Mouse (Mus musculus) thymus, postnatal 0 days (tissue): ENCODE measurements around the gene Robo2. TPM values are rescaled to one million over a fixed set of nuclear protein-coding genes. Genes with fewer than 3 reads are reported as not detected.

Experiments used
- DNase-seq: peaks from one replicate; pipeline ENCODE4 v3.0.0-alpha.2; 2015; ENCODE audit warnings: low spot score
- polyA plus RNA-seq: library from polyadenylated mRNA; unstranded; fragments of >200 nt; fragmentation: Nextera tagmentation; extraction: Ambion mirVana; gene quantifications from 2 replicates; pipeline ENCODE4 v1.2.1, GENCODE M21; 2015

The Robo2 gene
- 1.7 TPM in 2 replicates for polyA plus RNA-seq

DNA sequence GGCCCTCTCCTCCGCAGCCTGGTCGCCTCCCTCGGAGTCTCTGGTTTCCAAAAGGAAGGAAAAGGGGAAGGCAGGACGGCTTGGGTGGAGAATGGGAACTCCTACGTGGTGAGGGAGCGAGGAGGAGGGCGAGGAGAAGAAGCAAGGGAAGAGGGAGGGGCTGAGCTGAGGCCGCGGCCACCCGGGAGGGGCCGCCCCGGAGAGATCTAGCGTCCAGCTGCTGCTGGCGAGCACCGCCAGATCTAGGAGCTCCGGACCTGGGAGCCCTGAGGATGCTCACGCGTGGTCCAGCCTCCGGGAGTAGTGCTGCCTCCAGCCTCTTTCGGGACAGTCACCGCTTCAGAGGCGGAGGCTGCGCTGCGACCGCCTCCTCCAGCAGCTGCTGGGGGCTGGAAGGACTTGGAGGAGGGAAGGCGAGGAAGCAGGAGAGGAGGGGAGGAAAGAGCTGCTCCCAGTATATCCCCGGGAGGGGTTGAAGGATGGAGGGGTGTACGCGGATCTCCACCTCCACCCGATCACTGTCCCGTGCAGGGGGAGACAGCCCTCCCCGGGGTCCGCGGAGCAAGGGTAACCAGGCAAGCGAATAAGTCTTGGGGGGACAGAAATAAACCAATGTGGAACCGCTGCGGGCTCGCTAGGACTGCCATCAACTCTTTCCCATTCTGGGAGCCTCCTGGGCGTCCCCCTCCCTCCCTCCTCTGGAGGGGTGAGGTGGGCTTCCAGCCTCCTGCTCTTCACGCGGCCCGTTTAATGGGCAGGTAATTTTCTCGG is at the start of gene Robo2:
Robo2 (minus strand) TSS at position 345 of the 771 bp plus-strand sequence.
- DNase-seq: no peak

GRCm38 (mm10) chr16:74458138-74458537 is 46.5 kb upstream of the Robo2 start:
- no peak for DNase-seq

GRCm38 (mm10) chr16:74457736-74458135 is 46.1 kb upstream of the Robo2 start:
- DNase-seq: no peak

GRCm38 (mm10) chr16:74456808-74457470 is 45.3 kb upstream of the Robo2 start:
- DNase-seq: no peak

DNA sequence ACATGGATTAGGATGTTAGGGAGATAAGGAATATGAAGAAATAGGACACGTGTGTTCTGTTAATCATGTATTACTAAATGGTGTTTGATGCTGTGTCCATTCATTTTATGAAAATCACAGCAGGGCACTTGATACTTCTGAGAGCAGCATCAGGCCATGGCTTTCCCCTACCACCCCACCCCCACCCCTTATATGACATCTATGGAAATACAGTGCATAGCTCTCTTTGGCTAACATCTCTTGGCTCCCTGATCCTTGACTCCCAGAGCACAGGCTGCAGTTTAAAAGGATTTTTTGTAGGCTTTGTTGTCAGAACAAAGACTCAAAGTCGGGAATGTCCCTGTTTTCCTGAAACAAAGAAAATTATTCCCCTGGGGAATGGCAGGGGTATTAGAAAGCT is 43.6 kb upstream of the Robo2 start:
- DNase-seq: no peak

- no peak for DNase-seq
These were observed 36.4 kb upstream of the Robo2 start for GRCm38 (mm10) chr16:74448025-74448424.

DNA sequence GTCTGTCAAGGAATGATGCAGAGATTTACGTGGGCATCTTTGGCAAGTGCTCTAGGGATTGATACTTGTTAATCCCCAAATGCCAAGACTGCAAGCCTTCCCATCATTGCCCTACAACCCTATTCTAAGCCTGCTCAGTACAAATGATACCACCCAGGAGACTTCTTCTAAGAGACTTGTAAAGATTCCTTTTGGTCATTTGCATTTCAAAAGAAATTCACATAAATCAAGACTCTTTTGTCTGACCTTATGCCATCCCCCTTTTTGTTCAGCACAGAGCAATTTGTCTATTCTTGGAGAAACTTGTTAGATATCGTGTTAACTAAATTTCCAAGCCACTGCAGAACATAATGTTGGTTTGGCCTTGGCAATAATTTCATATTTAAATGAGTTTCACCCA is 15.4 kb upstream of the Robo2 start:
- DNase-seq: no peak

DNA sequence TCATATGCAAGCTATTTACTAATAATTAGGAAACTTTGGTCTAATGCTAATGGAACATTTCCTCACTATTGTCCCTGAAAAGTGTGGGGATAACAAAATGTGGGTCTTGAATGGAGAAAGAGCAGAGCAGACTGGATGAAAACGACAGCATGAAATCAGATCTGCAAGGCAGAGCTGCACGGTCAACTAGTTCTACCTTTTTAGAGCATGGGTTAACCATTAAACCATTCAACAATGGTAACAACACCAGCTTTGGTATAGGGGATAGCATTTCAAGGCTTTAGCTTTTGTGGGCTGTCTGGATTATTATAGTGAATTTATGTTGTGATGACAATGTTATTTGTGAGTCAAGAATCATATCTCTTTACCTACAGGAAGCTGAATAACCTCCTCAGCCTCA is 8.7 kb upstream of the Robo2 start:
- DNase-seq: no peak

DNA sequence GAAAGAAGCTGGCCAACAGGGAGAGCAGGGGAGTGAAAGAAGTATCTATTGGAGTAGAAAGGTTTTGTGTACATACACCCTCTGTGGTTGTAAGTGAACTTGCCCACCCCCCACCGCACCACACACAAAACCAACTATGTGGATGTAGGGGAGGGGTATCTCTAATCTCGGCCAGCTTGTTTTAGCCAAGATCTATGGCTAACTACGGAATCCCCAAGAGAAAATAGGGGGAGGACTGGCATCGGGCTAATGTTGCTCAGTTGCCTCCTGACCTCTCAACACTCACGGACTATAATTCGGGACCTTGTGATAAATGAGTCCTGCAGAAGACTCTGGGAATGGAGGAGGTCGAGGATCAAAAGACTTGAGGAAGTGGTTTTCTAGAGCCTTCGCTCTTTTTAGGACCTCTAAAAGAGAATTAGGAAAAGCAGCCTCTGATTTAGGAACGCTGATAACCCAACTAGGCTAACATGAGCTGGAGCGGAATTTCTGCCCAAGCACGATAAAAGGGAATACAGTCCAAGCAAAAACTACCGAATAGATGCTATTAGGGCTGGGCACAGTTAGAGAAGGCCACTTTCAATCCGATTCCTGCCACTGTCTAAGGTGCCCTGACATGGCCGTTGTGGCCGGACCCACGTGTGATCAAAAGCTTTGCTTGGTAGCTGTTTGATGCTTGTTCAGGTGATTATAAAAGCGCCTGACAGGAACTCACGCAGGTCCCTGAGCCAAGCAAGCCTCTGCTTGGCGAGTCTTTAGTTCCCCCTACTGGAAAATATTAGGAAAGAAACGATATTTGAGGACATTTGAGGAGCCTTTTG is 1.1 kb upstream of the Robo2 start:
- no peak for DNase-seq

DNA sequence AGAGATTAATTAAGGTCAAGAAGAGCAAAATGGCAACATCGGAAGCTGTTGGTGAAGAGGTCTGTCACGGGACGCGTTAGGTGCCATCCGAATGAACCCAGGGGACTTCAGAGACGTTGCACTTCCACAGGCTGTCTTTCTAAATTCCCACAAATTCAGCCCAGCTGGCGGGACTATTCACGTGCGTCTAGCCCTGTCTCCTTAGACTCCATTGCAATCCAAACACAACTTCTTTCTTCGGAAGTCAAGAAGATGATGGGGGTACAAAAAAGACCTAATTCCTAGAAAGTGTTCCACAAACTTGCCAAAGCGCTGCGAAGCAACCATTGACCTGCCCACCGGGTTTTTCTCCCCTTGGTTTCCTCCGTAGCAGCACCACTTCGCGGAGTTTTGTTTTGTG is 604 bp downstream of the Robo2 start:
- DNase-seq: no peak

GRCm38 (mm10) chr16:74410125-74410524 is 1.5 kb downstream of the Robo2 start:
- no peak for DNase-seq

DNA sequence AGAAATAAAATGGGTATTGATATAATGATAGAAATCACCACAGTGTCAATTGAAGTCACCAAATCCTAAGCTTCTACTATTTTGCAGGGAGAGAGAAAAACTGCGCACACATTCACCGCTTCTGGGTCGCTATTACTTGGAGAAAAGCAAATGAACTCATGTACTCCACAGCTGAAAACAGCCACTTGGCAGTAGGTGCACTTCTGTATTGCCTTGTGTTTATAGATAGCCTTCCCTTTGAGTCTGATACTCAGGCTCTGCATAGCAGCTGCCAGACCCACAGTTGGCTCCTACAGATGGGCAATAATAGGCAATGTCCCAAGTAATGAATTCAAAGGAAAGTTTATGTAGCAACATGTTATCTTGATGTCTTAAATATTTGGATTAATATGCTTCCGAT is 2.1 kb downstream of the Robo2 start:
- no peak for DNase-seq

DNA sequence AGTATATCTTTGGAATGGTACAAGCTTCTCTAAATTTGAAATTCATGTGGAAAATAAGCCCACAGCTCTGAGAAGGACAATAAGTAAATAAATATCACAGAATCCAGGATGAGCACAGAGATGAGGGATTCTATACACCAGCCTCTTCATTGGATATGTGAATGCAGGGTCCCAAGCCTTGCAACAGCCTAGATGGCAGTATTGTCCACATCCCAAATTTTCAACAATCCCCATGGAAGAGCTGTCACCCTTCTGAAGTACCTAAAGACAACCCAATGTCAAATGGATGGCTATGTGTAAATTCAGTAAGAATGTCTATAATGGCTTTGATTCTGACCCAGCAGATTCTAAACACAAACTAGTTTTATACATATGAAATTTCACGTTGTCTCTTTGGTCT is 3.1 kb downstream of the Robo2 start:
- no peak for DNase-seq

GRCm38 (mm10) chr16:74397291-74397690 is 14.3 kb downstream of the Robo2 start:
- DNase-seq: no peak

DNA sequence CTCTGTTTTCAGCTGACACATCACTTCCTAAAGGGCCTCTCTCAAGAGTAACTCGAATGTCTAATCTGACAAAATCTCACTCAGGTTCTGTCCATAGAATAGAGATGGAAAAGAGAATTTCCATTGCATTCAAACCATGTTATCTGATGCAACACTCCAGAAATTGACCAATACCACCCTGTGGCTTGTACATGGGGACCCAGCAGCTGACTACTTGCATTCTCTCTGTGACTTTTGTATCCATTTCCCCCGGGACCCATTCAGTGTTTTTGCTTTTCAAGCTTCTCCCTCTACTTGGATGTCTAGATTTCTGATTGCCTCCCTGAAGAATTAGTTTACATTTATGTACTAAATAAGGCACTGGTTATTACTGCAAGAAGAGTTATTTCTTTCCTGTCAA is 15.9 kb downstream of the Robo2 start:
- no peak for DNase-seq

GRCm38 (mm10) chr16:74379458-74379857 is 32.2 kb downstream of the Robo2 start:
- no peak for DNase-seq

GRCm38 (mm10) chr16:74375342-74375940 is 36.2 kb downstream of the Robo2 start:
- no peak for DNase-seq

DNA sequence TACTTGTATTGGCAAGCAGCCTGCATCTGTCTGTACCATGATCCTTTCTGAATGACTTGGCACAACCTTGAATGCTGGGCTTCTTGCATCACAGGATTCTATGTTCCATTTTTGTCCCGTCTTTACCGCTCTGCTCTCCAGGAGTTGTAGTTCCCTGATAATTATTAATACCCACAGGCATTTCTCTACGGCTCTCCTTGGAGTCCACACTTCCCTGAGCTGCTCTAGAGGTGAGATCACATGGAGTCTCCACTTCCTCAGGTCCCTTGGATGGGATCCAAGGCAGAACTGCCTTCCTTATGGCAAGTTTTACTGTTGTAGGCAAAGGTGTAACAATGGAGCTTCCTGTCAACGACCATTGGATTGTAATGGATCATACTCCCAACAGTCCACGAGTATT is 37.1 kb downstream of the Robo2 start:
- no peak for DNase-seq

- no peak for DNase-seq
These were observed 38.2 kb downstream of the Robo2 start for GRCm38 (mm10) chr16:74373407-74373806.

DNA sequence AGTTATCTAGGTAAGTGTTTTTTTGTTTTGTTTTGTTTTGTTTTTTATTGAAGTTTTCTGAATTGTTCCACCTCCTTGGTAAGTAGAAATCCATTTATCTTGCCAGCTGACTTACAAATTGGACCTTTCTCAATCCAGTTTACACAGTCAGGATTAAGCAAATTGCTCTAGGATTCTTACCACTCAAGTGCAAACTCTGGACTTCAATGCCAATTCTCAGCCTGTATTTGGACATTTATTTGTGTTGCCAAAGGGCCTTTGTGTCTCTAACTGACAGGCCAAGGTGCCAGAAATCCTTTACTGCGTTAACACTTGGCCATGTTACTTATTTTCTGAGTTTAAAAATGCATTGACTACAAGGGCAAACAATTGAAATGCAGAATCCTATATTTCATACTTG is 38.7 kb downstream of the Robo2 start:
- DNase-seq: no peak

DNA sequence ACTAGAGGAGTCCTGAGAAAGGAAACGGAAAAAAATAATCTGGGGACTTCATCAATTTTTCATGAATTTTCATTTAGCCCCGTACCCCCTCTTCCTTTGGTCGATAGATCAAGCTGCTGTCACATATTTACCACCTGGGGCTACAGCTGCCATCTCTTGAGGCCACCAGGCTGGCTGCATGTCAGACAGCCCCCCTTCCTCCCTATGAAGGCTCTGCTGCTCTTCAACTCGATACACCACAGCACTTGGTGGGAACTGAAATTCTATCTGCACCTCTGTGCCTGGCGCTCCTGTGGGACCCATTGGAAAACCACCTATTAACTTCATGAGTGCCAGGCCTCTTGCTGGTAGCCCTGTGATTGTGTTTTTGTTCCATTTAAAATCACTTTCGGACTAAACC is 63.2 kb downstream of the Robo2 start:
- DNase-seq: no peak
